Mouse (Mus musculus) spleen, adult 2 months (tissue): ENCODE measurements around the gene Plin1. TPM values are rescaled to one million over a fixed set of nuclear protein-coding genes. Genes with fewer than 3 reads are reported as not detected.

Experiments used
- DNase-seq, 2 experiments: peaks; one replicate each; pipeline versions ENCODE4 v3.0.0 to v3.0.0-alpha.2; 2012 to 2021; ENCODE audit warnings: low spot score in 2 of 2, low read depth in 1 of 2
- H3K27ac ChIP-seq: fragments of 200-500 bp; 2 replicates; pipeline ENCODE4 v1.5.1; 2012; ENCODE audit warnings: low read length, inconsistent platforms; ENCODE audit not compliant: insufficient read depth
- H3K27me3 ChIP-seq: fragments of 200-500 bp; 2 replicates; pipeline ENCODE4 v1.6.1; 2012; ENCODE audit warnings: mild to moderate bottlenecking, moderate library complexity, low read length, inconsistent platforms; ENCODE audit not compliant: control insufficient read depth, insufficient read depth
- H3K36me3 ChIP-seq: fragments of 200-500 bp; 2 replicates; pipeline ENCODE4 v1.6.1; 2012; ENCODE audit warnings: mild to moderate bottlenecking, low read length, inconsistent platforms; ENCODE audit not compliant: control insufficient read depth, insufficient read depth
- H3K4me1 ChIP-seq: fragments of 200-500 bp; 2 replicates; pipeline ENCODE4 v1.6.1; 2011; ENCODE audit warnings: inconsistent platforms; ENCODE audit not compliant: control insufficient read depth, insufficient read depth, insufficient read length
- H3K4me3 ChIP-seq: fragments of 200-500 bp; 2 replicates; pipeline ENCODE4 v1.5.1; 2011; ENCODE audit warnings: mild to moderate bottlenecking, inconsistent platforms; ENCODE audit not compliant: insufficient read depth, insufficient read length; ENCODE audit errors: extremely low read depth
- CTCF ChIP-seq: fragments of 200-500 bp; IDR thresholded peaks from 2 replicates; pipeline ENCODE4 v1.5.1; 2011; ENCODE audit warnings: mild to moderate bottlenecking, inconsistent platforms; ENCODE audit not compliant: insufficient read depth, insufficient read length, insufficient replicate concordance; ENCODE audit errors: extremely low read depth
- POLR2A ChIP-seq: fragments of 200-500 bp; IDR thresholded peaks from 2 replicates; pipeline ENCODE4 v1.6.1; 2011; ENCODE audit warnings: low read depth, low read length, inconsistent platforms
- WGBS: fragments of 180-500 bp; shearing (Covaris S2); methylation state at CpG from one replicate; pipeline ENCODE4 v1.1.7; 2018; 5-methylcytosine and 5-hydroxymethylcytosine counted together
- polyA plus RNA-seq: library from polyadenylated mRNA; depleted of rRNA; stranded (reverse); fragments of >200 nt; gene quantifications from 2 replicates; pipeline ENCODE4 v1.2.3, GENCODE M21; 2012; rRNA removed

The Plin1 gene
- polyA plus RNA-seq = 3.9 and 5.2 TPM in 2 replicates

GRCm38 (mm10) chr7:79732622-79733021, at the start of gene Plin1:
Plin1 (minus strand) TSS chr7:79732903.
- no peak for TF ChIP-seq POLR2A
- WGBS = 77% methylated on average over 4 of the region's 4 CpGs

GRCm38 (mm10) chr7:79782516-79782855, 49.8 kb upstream of the Plin1 start:
- WGBS = 86% methylated on average over 2 of the region's 2 CpGs
- no peaks in the 10 kb centered on the region for H3K36me3 ChIP-seq
- no peaks in the 10 kb centered on the region for H3K27me3 ChIP-seq
- DNase-seq = no peak
- no peak for TF ChIP-seq CTCF
- no peak for TF ChIP-seq POLR2A
- H3K4me1 ChIP-seq = no peaks in the 10 kb centered on the region
- H3K27ac ChIP-seq = no peak overlapping the region
- H3K4me3 ChIP-seq = no peak overlapping the region

More at GRCm38 (mm10) chr7:79732622-79733021, at the start of gene Plin1:
- DNase-seq = no peak
- no peaks in the 10 kb centered on the region for H3K27me3 ChIP-seq
- H3K36me3 ChIP-seq = no peaks in the 10 kb centered on the region
- no peak within 1 kb of the TSS for H3K4me3 ChIP-seq
- no peaks in the 10 kb centered on the region for H3K4me1 ChIP-seq
- H3K27ac ChIP-seq = no peak within 1 kb of the TSS

GRCm38 (mm10) chr7:79781826-79782515, 49.3 kb upstream of the Plin1 start:
- H3K4me3 ChIP-seq = no peak overlapping the region
- no peaks in the 10 kb centered on the region for H3K27me3 ChIP-seq
- WGBS = 90% methylated on average over 11 of the region's 11 CpGs
- no peaks in the 10 kb centered on the region for H3K4me1 ChIP-seq
- H3K27ac ChIP-seq = no peak overlapping the region
- TF ChIP-seq CTCF (no peak), POLR2A (no peak)
- DNase-seq = no peak
- H3K36me3 ChIP-seq = no peaks in the 10 kb centered on the region

GRCm38 (mm10) chr7:79780647-79781626, 48.2 kb upstream of the Plin1 start:
- peak; percentile 21 to 56 for DNase-seq
- WGBS = 38% methylated on average over 16 of the region's 16 CpGs
- TF ChIP-seq CTCF (peak; percentile 79; the same call in 1 of the 2 replicates), POLR2A (no peak)
- H3K36me3 ChIP-seq = no peaks in the 10 kb centered on the region
- no peak overlapping the region for H3K27ac ChIP-seq
- H3K4me3 ChIP-seq = no peak overlapping the region; the same call in 1 of the 2 replicates
- no peaks in the 10 kb centered on the region for H3K4me1 ChIP-seq
- H3K27me3 ChIP-seq = no peaks in the 10 kb centered on the region

- H3K4me1 ChIP-seq = no peaks in the 10 kb centered on the region
- WGBS = 79% methylated on average over 15 of the region's 15 CpGs
- no peak for TF ChIP-seq CTCF
- no peak overlapping the region for H3K4me3 ChIP-seq
- no peak for DNase-seq
- H3K27me3 ChIP-seq = no peaks in the 10 kb centered on the region
- H3K27ac ChIP-seq = no peak overlapping the region
- H3K36me3 ChIP-seq = no peaks in the 10 kb centered on the region
Measured at GRCm38 (mm10) chr7:79771561-79772512, 39.1 kb upstream of the Plin1 start.

- 79% methylated on average over 3 of the region's 3 CpGs for WGBS
- H3K4me3 ChIP-seq = no peak overlapping the region
- H3K36me3 ChIP-seq = no peaks in the 10 kb centered on the region
- no peak overlapping the region for H3K27ac ChIP-seq
- no peaks in the 10 kb centered on the region for H3K27me3 ChIP-seq
- TF ChIP-seq CTCF (no peak), POLR2A (no peak)
- no peaks in the 10 kb centered on the region for H3K4me1 ChIP-seq
- no peak for DNase-seq
Measured at GRCm38 (mm10) chr7:79769664-79770063, 37.0 kb upstream of the Plin1 start.
